Mouse (Mus musculus) midbrain, embryonic 15.5 days (tissue): ENCODE measurements around the gene Gne. TPM values are rescaled to one million over a fixed set of nuclear protein-coding genes. Genes with fewer than 3 reads are reported as not detected.
A peak's percentile ranks its signal among the peaks of the same experiment; 100 is the strongest.

Experiments
- ATAC-seq: fragments of 200-750 bp; cut with Nextera tagmentation; replicated peaks from 2 replicates; pipeline ENCODE4 v1.8.0; 2017; ENCODE audit warnings: moderate TSS enrichment
- H3K27ac ChIP-seq: fragments of 300-500 bp; sonication (generic); 2 replicates; pipeline ENCODE4 v1.5.1; 2015; ENCODE audit warnings: mild to moderate bottlenecking, inconsistent platforms
- H3K27me3 ChIP-seq: fragments of 300-500 bp; sonication (generic); replicated peaks from 2 replicates; pipeline ENCODE4 v1.6.1; 2015; ENCODE audit warnings: inconsistent platforms
- H3K36me3 ChIP-seq: fragments of 300-500 bp; sonication (generic); replicated peaks from 2 replicates; pipeline ENCODE4 v1.6.1; 2015; ENCODE audit warnings: inconsistent platforms
- H3K4me1 ChIP-seq: fragments of 300-500 bp; sonication (generic); 2 replicates; pipeline ENCODE4 v1.6.1; 2015; ENCODE audit warnings: inconsistent platforms
- H3K4me2 ChIP-seq: fragments of 300-500 bp; sonication (generic); 2 replicates; pipeline ENCODE4 v1.6.1; 2015; ENCODE audit warnings: inconsistent platforms, mild to moderate bottlenecking, moderate library complexity
- H3K4me3 ChIP-seq: fragments of 300-500 bp; sonication (generic); 2 replicates; pipeline ENCODE4 v1.5.1; 2015; ENCODE audit warnings: mild to moderate bottlenecking, inconsistent platforms
- H3K9ac ChIP-seq: fragments of 300-500 bp; sonication (generic); 2 replicates; pipeline ENCODE4 v1.6.1; 2015; ENCODE audit warnings: mild to moderate bottlenecking, inconsistent platforms
- H3K9me3 ChIP-seq: fragments of 300-500 bp; sonication (generic); 2 replicates; pipeline ENCODE4 v1.6.1; 2016; ENCODE audit warnings: inconsistent platforms
- WGBS: fragments of 180-500 bp; shearing (Covaris S2); methylation state at CpG from one replicate; pipeline ENCODE4 v1.1.7; 2015; ENCODE audit warnings: mixed read lengths; 5-methylcytosine and 5-hydroxymethylcytosine counted together
- polyA plus RNA-seq: library from polyadenylated mRNA; unstranded; fragments of >200 nt; fragmentation: Nextera tagmentation; extraction: Ambion mirVana; gene quantifications from 2 replicates; pipeline ENCODE4 v1.2.1, GENCODE M21; 2015

Gne gene
- polyA plus RNA-seq, 1 experiment from 2014 or later = 29.3 TPM

GRCm38 (mm10) chr4:44013391-44014070, 70.4 kb downstream of the Gne start:
- H3K36me3 ChIP-seq = no peaks in the 10 kb centered on the region
- H3K4me1 ChIP-seq = peaks cover 27% of the 10 kb centered on the region
- ATAC-seq = no peak
- H3K4me3 ChIP-seq = peak overlapping the region; percentile 83
- H3K27ac ChIP-seq = no peak overlapping the region
- 31% methylated on average over 11 of the region's 11 CpGs for WGBS
- no peaks in the 10 kb centered on the region for H3K27me3 ChIP-seq
- H3K9me3 ChIP-seq = no peaks in the 10 kb centered on the region
- peak overlapping the region; percentile 91 for H3K9ac ChIP-seq
- peak overlapping the region; percentile 84 for H3K4me2 ChIP-seq

GRCm38 (mm10) chr4:44012376-44013367, 71.3 kb downstream of the Gne start:
- under 1% methylated on average over 77 of the region's 77 CpGs for WGBS
- ATAC-seq = peak; percentile 99
- Histone ChIP-seq H3K4me2 (peak overlapping the region; percentile 84), H3K9ac (peak overlapping the region; percentile 91), H3K27me3 (no peaks in the 10 kb centered on the region), H3K9me3 (no peaks in the 10 kb centered on the region), H3K27ac (peak overlapping the region; percentile 83), H3K36me3 (no peaks in the 10 kb centered on the region), H3K4me1 (peaks cover 27% of the 10 kb centered on the region), H3K4me3 (peak overlapping the region; percentile 83)

GRCm38 (mm10) chr4:44011799-44012198, 72.2 kb downstream of the Gne start:
- H3K4me2 ChIP-seq = peak overlapping the region; percentile 84
- ATAC-seq = no peak
- H3K4me3 ChIP-seq = peak overlapping the region; percentile 83
- H3K27me3 ChIP-seq = no peaks in the 10 kb centered on the region
- H3K4me1 ChIP-seq = peaks cover 27% of the 10 kb centered on the region
- no peaks in the 10 kb centered on the region for H3K36me3 ChIP-seq
- H3K9me3 ChIP-seq = no peaks in the 10 kb centered on the region
- 80% methylated on average over 3 of the region's 3 CpGs for WGBS
- H3K27ac ChIP-seq = peak overlapping the region; percentile 83
- peak overlapping the region; percentile 57 for H3K9ac ChIP-seq

- H3K27me3 ChIP-seq = no peaks in the 10 kb centered on the region
- H3K4me3 ChIP-seq = no peak overlapping the region
- H3K4me1 ChIP-seq = peaks cover 26% of the 10 kb centered on the region
- WGBS = 44% methylated on average over 2 of the region's 2 CpGs
- no peak overlapping the region for H3K9ac ChIP-seq
- H3K4me2 ChIP-seq = no peak overlapping the region
- no peak overlapping the region for H3K27ac ChIP-seq
- H3K9me3 ChIP-seq = no peaks in the 10 kb centered on the region
- H3K36me3 ChIP-seq = no peaks in the 10 kb centered on the region
- no peak for ATAC-seq
Measured at GRCm38 (mm10) chr4:44010893-44011292, 73.1 kb downstream of the Gne start.

- Histone ChIP-seq H3K9ac (no peak overlapping the region), H3K9me3 (no peaks in the 10 kb centered on the region), H3K36me3 (no peaks in the 10 kb centered on the region), H3K4me3 (no peak overlapping the region), H3K27me3 (no peaks in the 10 kb centered on the region), H3K4me2 (no peak overlapping the region), H3K27ac (no peak overlapping the region), H3K4me1 (peaks cover 24% of the 10 kb centered on the region)
- no peak for ATAC-seq
- WGBS = 94% methylated on average over 1 of the region's 1 CpGs
Measured at GRCm38 (mm10) chr4:44010176-44010575, 73.8 kb downstream of the Gne start.

GRCm38 (mm10) chr4:44004623-44005409, 79.2 kb downstream of the Gne start:
- H3K4me2 ChIP-seq = no peak overlapping the region
- no peak overlapping the region for H3K4me3 ChIP-seq
- H3K27me3 ChIP-seq = no peaks in the 10 kb centered on the region
- H3K9ac ChIP-seq = no peak overlapping the region
- no peak for ATAC-seq
- H3K27ac ChIP-seq = no peak overlapping the region
- no peaks in the 10 kb centered on the region for H3K4me1 ChIP-seq
- no peaks in the 10 kb centered on the region for H3K36me3 ChIP-seq
- 80% methylated on average over 3 of the region's 3 CpGs for WGBS
- no peaks in the 10 kb centered on the region for H3K9me3 ChIP-seq

- Histone ChIP-seq H3K4me1 (no peaks in the 10 kb centered on the region), H3K27me3 (no peaks in the 10 kb centered on the region), H3K4me2 (no peak within 1 kb of the TSS), H3K9me3 (no peaks in the 10 kb centered on the region), H3K9ac (no peak within 1 kb of the TSS), H3K27ac (no peak within 1 kb of the TSS), H3K36me3 (no peaks in the 10 kb centered on the region), H3K4me3 (no peak within 1 kb of the TSS)
- WGBS = 92% methylated on average over 5 of the region's 5 CpGs
- ATAC-seq = no peak
Measured at GRCm38 (mm10) chr4:44004126-44004525, 79.9 kb downstream of the Gne start, which contains the start of gene Clta. Clta (plus strand) TSS chr4:44004452.

GRCm38 (mm10) chr4:44003622-44004021, 80.4 kb downstream of the Gne start:
- Histone ChIP-seq H3K4me3 (no peak overlapping the region), H3K27me3 (no peaks in the 10 kb centered on the region), H3K9me3 (no peaks in the 10 kb centered on the region), H3K9ac (no peak overlapping the region), H3K36me3 (no peaks in the 10 kb centered on the region), H3K27ac (no peak overlapping the region), H3K4me1 (no peaks in the 10 kb centered on the region), H3K4me2 (no peak overlapping the region)
- no peak for ATAC-seq
- WGBS = 84% methylated on average over 6 of the region's 6 CpGs

GRCm38 (mm10) chr4:43994342-43994741, 89.6 kb downstream of the Gne start:
- H3K27ac ChIP-seq = no peak overlapping the region
- H3K4me2 ChIP-seq = no peak overlapping the region
- no peaks in the 10 kb centered on the region for H3K36me3 ChIP-seq
- no peak overlapping the region for H3K9ac ChIP-seq
- H3K4me3 ChIP-seq = no peak overlapping the region
- H3K4me1 ChIP-seq = no peaks in the 10 kb centered on the region
- no peaks in the 10 kb centered on the region for H3K27me3 ChIP-seq
- ATAC-seq = no peak
- WGBS = 77% methylated on average over 2 of the region's 2 CpGs
- H3K9me3 ChIP-seq = no peaks in the 10 kb centered on the region

- no peak overlapping the region for H3K9ac ChIP-seq
- H3K4me1 ChIP-seq = no peaks in the 10 kb centered on the region
- no peak overlapping the region for H3K27ac ChIP-seq
- no peaks in the 10 kb centered on the region for H3K27me3 ChIP-seq
- no peaks in the 10 kb centered on the region for H3K36me3 ChIP-seq
- H3K4me2 ChIP-seq = no peak overlapping the region
- no peak overlapping the region for H3K4me3 ChIP-seq
- ATAC-seq = no peak
- no peaks in the 10 kb centered on the region for H3K9me3 ChIP-seq
- WGBS = 92% methylated on average over 11 of the region's 11 CpGs
Measured at GRCm38 (mm10) chr4:43993072-43993471, 90.9 kb downstream of the Gne start.

- Histone ChIP-seq H3K36me3 (no peaks in the 10 kb centered on the region), H3K4me3 (no peak overlapping the region)
- WGBS = 88% methylated on average over 3 of the region's 3 CpGs
Measured at GRCm38 (mm10) chr4:43988976-43989375, 95.0 kb downstream of the Gne start.

GRCm38 (mm10) chr4:43984326-43984725, 99.7 kb downstream of the Gne start:
- H3K4me3 ChIP-seq = no peak overlapping the region
- ATAC-seq = no peak
- 93% methylated on average over 19 of the region's 19 CpGs for WGBS

More at GRCm38 (mm10) chr4:43988976-43989375, 95.0 kb downstream of the Gne start:
- H3K9ac ChIP-seq = no peak overlapping the region
- H3K9me3 ChIP-seq = no peaks in the 10 kb centered on the region
- H3K4me1 ChIP-seq = no peaks in the 10 kb centered on the region
- ATAC-seq = no peak
- no peaks in the 10 kb centered on the region for H3K27me3 ChIP-seq
- no peak overlapping the region for H3K27ac ChIP-seq
- H3K4me2 ChIP-seq = no peak overlapping the region

More at GRCm38 (mm10) chr4:43984326-43984725, 99.7 kb downstream of the Gne start:
- 0 out of 2 replicates have a peak, but pooled peaks cover 7% of the 10 kb centered on the region for H3K27me3 ChIP-seq
- H3K36me3 ChIP-seq = no peaks in the 10 kb centered on the region
- peaks cover 5% of the 10 kb centered on the region for H3K4me1 ChIP-seq
- no peak overlapping the region for H3K4me2 ChIP-seq
- no peaks in the 10 kb centered on the region for H3K9me3 ChIP-seq
- H3K27ac ChIP-seq = no peak overlapping the region
- no peak overlapping the region for H3K9ac ChIP-seq
